Mouse (Mus musculus): ENCODE results near the gene Obscn.

DNA sequence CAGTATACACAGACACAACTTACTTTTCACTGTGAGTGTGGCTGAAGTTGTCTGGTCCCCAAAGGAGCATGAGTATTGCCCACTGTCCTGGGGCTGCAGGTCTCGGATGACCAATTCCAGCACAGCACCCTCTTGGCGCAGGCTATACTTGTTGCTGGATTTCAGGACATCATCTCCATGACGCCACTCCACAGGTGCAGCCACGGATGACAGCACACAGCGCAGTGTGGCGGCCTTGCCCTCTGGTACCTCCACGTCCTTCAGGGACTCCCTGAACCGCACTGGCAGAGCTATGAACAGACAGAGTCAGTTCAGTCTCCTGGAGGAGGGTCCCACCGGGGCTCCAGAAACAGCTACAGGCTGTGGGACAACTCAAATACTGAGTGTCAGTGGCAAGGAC is 68.3 kb downstream of the Obscn start:
- TF ChIP-seq CTCF (IDR thresholded peaks at IDR 0.05): no peak
- TF ChIP-seq POLR2A (IDR thresholded peaks at IDR 0.05; ENCODE audit: insufficient read depth, low read depth, low read length): no peak

All from heart, adult 2 months (tissue).